8 mouse cellular contexts compared by ENCODE assay signal in the genomic region with DNA sequence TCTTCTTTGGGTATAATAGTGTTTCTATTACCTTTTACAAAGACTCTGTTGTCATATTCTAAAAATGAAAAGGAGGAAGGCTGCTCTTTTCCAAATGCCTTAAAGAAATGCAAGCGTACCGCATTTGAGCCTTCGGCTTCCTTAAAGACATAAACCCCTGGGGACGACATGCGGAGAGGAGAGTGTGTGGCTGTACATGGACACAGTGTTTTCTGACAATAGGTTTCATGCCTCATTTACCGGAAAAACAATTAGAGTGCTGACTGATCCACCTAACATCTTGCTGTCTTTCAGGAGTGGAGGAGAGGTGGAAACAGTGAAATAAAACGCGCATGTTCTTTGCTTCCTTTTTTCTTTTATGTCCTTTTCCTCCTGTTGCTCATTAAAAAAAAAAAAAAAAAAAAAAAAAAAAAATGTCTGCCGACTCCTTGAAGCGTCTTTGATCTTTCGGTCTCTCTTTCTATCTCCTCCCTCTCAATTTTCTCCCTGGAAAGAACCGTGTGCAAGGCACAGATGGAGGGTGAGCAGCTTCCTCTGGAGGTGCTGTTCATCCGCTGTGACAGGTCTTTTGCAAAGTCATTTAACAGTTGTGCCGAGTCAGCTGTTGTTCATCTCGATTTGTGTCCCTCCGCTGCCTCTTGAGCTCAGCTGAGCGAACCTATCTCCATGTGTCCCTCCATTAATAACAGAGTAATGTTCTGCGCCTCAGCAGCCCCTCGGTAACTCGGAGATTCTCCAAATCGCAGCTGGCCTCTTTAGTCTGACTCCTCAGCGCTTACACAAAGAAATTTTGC.
A peak's percentile ranks its signal among the peaks of the same experiment; 100 is the strongest.
DNase-seq lines count a peak whose midpoint lies in the region; ATAC-seq lines count a peak whose summit lies in the region.

No protein-coding gene starts in this region.

- no peak overlapping the region for H3K9ac ChIP-seq in hindbrain, embryonic 12.5 days
- no peak overlapping the region for H3K9ac ChIP-seq in intestine, embryonic 16.5 days (ENCODE audit: low read depth, low read length)

- DNase-seq in left cerebral cortex, adult 18-20 months (ENCODE audit: low spot score in 2 of 2): peak; percentile 2 to 10
- no peak for DNase-seq in left cerebral cortex, adult 11 months (ENCODE audit: low spot score)
- peak; percentile 24 for DNase-seq in midbrain, embryonic 10.5 days (ENCODE audit: low spot score)
- DNase-seq in right cerebral cortex, postnatal 4 days: peak; percentile 10
- no peak for DNase-seq in thymus, postnatal 4 days
- DNase-seq in adrenal gland, adult 8-10 months: no peak

- H3K27ac ChIP-seq in hindbrain, embryonic 12.5 days: no peak overlapping the region
- H3K27ac ChIP-seq in midbrain, embryonic 10.5 days (replicated peaks): no peak overlapping the region
- no peak overlapping the region for H3K27ac ChIP-seq in intestine, embryonic 16.5 days (ENCODE audit: low read length)

- no peaks in the 10 kb centered on the region for H3K27me3 ChIP-seq in hindbrain, embryonic 12.5 days
- H3K27me3 ChIP-seq in midbrain, embryonic 10.5 days (ENCODE audit: low read depth, poor library complexity, severe bottlenecking): no peaks in the 10 kb centered on the region
- no peaks in the 10 kb centered on the region for H3K27me3 ChIP-seq in intestine, embryonic 16.5 days (replicated peaks; ENCODE audit: control insufficient read depth, insufficient read depth, low read length)

- H3K4me3 ChIP-seq in hindbrain, embryonic 12.5 days: peak overlapping the region; percentile 19; the same call in 1 of the 2 replicates
- no peak overlapping the region for H3K4me3 ChIP-seq in midbrain, embryonic 10.5 days
- no peak overlapping the region for H3K4me3 ChIP-seq in intestine, embryonic 16.5 days (ENCODE audit: low read length)

- 17% methylated on average over 22 of the region's 22 CpGs for WGBS in hindbrain, embryonic 12.5 days
- WGBS in midbrain, embryonic 10.5 days: 51% methylated on average over 22 of the region's 22 CpGs
- 70% methylated on average over 22 of the region's 22 CpGs for WGBS in intestine, embryonic 16.5 days

- H3K4me1 ChIP-seq in hindbrain, embryonic 12.5 days: 0 out of 2 replicates have a peak, but pooled peaks cover 3% of the 10 kb centered on the region
- H3K4me1 ChIP-seq in midbrain, embryonic 10.5 days: peaks cover 9% of the 10 kb centered on the region; the same call in 1 of the 2 replicates
- H3K4me1 ChIP-seq in intestine, embryonic 16.5 days (ENCODE audit: control insufficient read depth, insufficient read depth, low read length): no peaks in the 10 kb centered on the region

- no peaks in the 10 kb centered on the region for H3K36me3 ChIP-seq in hindbrain, embryonic 12.5 days
- no peaks in the 10 kb centered on the region for H3K36me3 ChIP-seq in midbrain, embryonic 10.5 days
- H3K36me3 ChIP-seq in intestine, embryonic 16.5 days (ENCODE audit: control insufficient read depth, insufficient read depth, low read length): no peaks in the 10 kb centered on the region

- peak overlapping the region; percentile 48 for H3K4me2 ChIP-seq in hindbrain, embryonic 12.5 days (replicated peaks)
- H3K4me2 ChIP-seq in intestine, embryonic 16.5 days (ENCODE audit: low read depth, low read length): no peak overlapping the region

- ATAC-seq in hindbrain, embryonic 12.5 days (ENCODE audit: low FRiP score): peak; percentile 60; the same call in 1 of the 2 replicates
- ATAC-seq in intestine, embryonic 16.5 days: no peak

- no peaks in the 10 kb centered on the region for H3K9me3 ChIP-seq in hindbrain, embryonic 12.5 days (replicated peaks)
- no peaks in the 10 kb centered on the region for H3K9me3 ChIP-seq in midbrain, embryonic 10.5 days (replicated peaks)
- no peaks in the 10 kb centered on the region for H3K9me3 ChIP-seq in intestine, embryonic 16.5 days (ENCODE audit: control insufficient read depth, low read length)

Comparison
In these comparisons a context has a peak if more than half of its experiments do, and no peak if none do; other contexts are left out.
1. DNase-seq: peak in left cerebral cortex, adult 18-20 months (2 of 2), midbrain, embryonic 10.5 days (single experiment) and right cerebral cortex, postnatal 4 days (single experiment); none in left cerebral cortex, adult 11 months (single experiment), thymus, postnatal 4 days (single experiment) and adrenal gland, adult 8-10 months (single experiment).